Mouse (Mus musculus) G1E-ER4 (cell line): ENCODE data around the gene Adipoq. TPM values are rescaled to one million over a fixed set of nuclear protein-coding genes. Genes with fewer than 3 reads are reported as not detected.

ENCODE experiments used
- GATA1 ChIP-seq: IDR thresholded peaks from one replicate; pipeline ENCODE4 v1.8.0; 2012; ENCODE audit warnings: low read length, inconsistent platforms
- polyA plus RNA-seq: library from polyadenylated mRNA; stranded (reverse); fragments of >175 nt; gene quantifications from 2 replicates; pipeline ENCODE4 v1.2.3, GENCODE M21; 2012

Gene Adipoq
- polyA plus RNA-seq, 1 experiment, result not detected

- TF ChIP-seq GATA1, result no peak
Measured at GRCm38 (mm10) chr16:23181487-23181886, 35.2 kb downstream of the Adipoq start.

GRCm38 (mm10) chr16:23181942-23182597, 35.7 kb downstream of the Adipoq start:
- no peak for TF ChIP-seq GATA1

- TF ChIP-seq GATA1, result no peak
Measured at GRCm38 (mm10) chr16:23185824-23186223, 39.5 kb downstream of the Adipoq start.

DNA sequence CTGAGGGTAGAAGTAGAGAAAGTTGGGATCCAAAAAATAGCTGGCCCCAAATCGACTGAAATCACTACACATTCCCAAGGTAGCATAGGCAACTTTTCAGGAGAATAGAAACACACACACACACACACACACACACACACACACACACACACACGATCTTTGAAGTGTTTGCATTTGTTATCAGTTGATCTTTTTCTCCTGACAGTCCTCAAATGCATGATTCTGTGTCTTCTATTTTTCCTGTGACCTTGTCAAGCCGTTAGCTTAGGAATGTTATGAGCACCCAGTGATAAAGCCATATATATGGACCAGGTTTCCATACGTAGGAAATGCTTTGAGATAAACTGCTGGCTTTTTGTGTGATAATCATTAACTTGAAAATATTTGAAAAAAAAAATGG, 40.1 kb downstream of the Adipoq start:
- TF ChIP-seq GATA1, result no peak

GRCm38 (mm10) chr16:23187983-23188382, 41.6 kb downstream of the Adipoq start:
- TF ChIP-seq GATA1, result no peak

GRCm38 (mm10) chr16:23189612-23190011, 43.3 kb downstream of the Adipoq start:
- TF ChIP-seq GATA1, result no peak

- TF ChIP-seq GATA1, result no peak
Measured at GRCm38 (mm10) chr16:23191560-23192242, 45.4 kb downstream of the Adipoq start.

- TF ChIP-seq GATA1, result no peak
Measured at GRCm38 (mm10) chr16:23195618-23196017, 49.3 kb downstream of the Adipoq start.

DNA sequence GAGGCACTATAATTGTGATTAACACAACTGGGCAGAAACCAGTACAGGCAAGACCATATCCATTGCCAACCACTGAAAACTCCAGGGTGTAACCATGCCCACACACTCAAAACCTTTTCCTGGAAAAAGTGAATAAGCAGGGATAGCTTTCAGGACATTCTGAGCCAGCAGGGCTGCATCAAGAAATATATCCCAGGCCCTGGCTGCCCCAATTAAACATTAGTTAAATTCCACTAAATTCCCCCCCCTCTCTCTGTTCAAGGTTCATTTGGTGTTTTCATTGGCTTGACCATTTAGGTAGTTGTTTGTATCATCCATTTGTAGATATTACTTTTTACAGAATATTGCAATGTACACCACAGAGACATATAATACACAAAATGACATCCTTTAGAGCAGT, 50.0 kb downstream of the Adipoq start:
- no peak for TF ChIP-seq GATA1

DNA sequence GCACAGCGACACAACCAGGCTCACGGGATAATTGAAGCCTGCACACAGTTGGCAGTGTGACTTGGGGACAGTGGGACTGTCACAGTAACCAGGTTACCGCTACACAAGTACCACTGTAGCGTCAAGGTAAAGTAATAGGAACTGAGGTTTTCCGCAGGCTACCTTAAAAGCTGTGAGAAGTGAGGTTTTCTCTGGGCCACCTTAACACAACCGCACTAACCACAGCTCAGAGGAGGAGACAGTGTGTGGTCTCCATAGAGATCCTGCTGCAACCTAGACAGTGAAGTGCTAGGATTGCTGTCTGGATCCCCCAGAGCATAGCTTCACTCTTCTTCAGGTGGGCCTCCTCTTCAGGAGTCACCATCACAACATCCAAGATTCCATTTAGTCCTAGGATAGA, 50.5 kb downstream of the Adipoq start:
- TF ChIP-seq GATA1, result no peak

- no peak for TF ChIP-seq GATA1
Measured at GRCm38 (mm10) chr16:23201498-23201897, 55.2 kb downstream of the Adipoq start.

Other genes with a start within 250 kb of the Adipoq start
- gene Fetub, start 228.2 kb upstream of the Adipoq start, polyA plus RNA-seq, result 3.9 and 4.9 TPM in 2 replicates
- not detected in 2 replicates for gene Hrg, start 195.5 kb upstream of the Adipoq start, polyA plus RNA-seq
- gene Kng2, start 117.1 kb upstream of the Adipoq start, polyA plus RNA-seq, result not detected in 2 replicates
- gene Kng1, start 88.7 kb upstream of the Adipoq start, polyA plus RNA-seq, result not detected in 2 replicates
- gene Eif4a2, start 39.1 kb upstream of the Adipoq start, polyA plus RNA-seq, result 2.1 and 4.3 TPM in 2 replicates
- gene Rfc4, start 18.8 kb upstream of the Adipoq start, polyA plus RNA-seq, result 15.7 and 57.6 TPM in 2 replicates
- gene St6gal1, start 78.2 kb downstream of the Adipoq start, polyA plus RNA-seq, result 1.1 and 1.2 TPM in 2 replicates